Mouse (Mus musculus) megakaryocyte, adult 5-6 weeks (primary cell): ENCODE results near the gene Cdc37. TPM values are rescaled to one million over a fixed set of nuclear protein-coding genes. Genes with fewer than 3 reads are reported as not detected.
"Not testable (repeated sequence)": the region's sequence is repeated elsewhere in the genome, so short reads cannot be mapped to it uniquely, and the experiment has no call there.

Source experiments
- ATAC-seq: 2 replicates; pipeline ENCODE4 v1.8.0; 2016; ENCODE audit warnings: mild to moderate bottlenecking, inconsistent platforms; ENCODE audit not compliant: poor library complexity, severe bottlenecking
- total RNA-seq, 2 experiments: library from RNA; stranded (forward) in 1 of 2; stranded (reverse) in 1 of 2; fragments of 153-499, 151-499 nt in 1 of 2; fragments of 221-1000, 200-1000 nt in 1 of 2; gene quantifications; 2 replicates each; pipeline versions ENCODE4 v1.2.3 to v1.2.4; 2015 to 2017

The Cdc37 gene
- total RNA-seq (2015) (39.6 and 49.0 TPM in 2 replicates), total RNA-seq (2017) (149 and 165 TPM in 2 replicates)

- ATAC-seq: peak; percentile 91
These were observed at the start of gene Cdc37 for GRCm38 (mm10) chr9:21149654-21150419. Cdc37 (minus strand) TSS chr9:21149982.

- ATAC-seq: no peak
These were observed 49.2 kb upstream of the Cdc37 start for GRCm38 (mm10) chr9:21198960-21199359.

- ATAC-seq: no peak
These were observed 48.2 kb upstream of the Cdc37 start for GRCm38 (mm10) chr9:21197981-21198380.

GRCm38 (mm10) chr9:21196521-21197433 is 47.0 kb upstream of the Cdc37 start:
- ATAC-seq: no peak

- ATAC-seq: not testable (repeated sequence)
These were observed 46.1 kb upstream of the Cdc37 start for GRCm38 (mm10) chr9:21195736-21196505.

GRCm38 (mm10) chr9:21194787-21195493 is 45.2 kb upstream of the Cdc37 start:
- ATAC-seq: peak; percentile 83

- no peak for ATAC-seq
These were observed 44.0 kb upstream of the Cdc37 start for GRCm38 (mm10) chr9:21193786-21194185.

GRCm38 (mm10) chr9:21190670-21191069 is 40.9 kb upstream of the Cdc37 start:
- ATAC-seq: no peak

- no peak for ATAC-seq
These were observed 40.1 kb upstream of the Cdc37 start for GRCm38 (mm10) chr9:21189905-21190304.

GRCm38 (mm10) chr9:21185436-21185835 is 35.7 kb upstream of the Cdc37 start:
- no peak for ATAC-seq

- no peak for ATAC-seq
These were observed 35.0 kb upstream of the Cdc37 start for GRCm38 (mm10) chr9:21184733-21185132.

GRCm38 (mm10) chr9:21183905-21184413 is 34.2 kb upstream of the Cdc37 start:
- ATAC-seq: peak; percentile 89

GRCm38 (mm10) chr9:21183421-21183820 is 33.6 kb upstream of the Cdc37 start:
- ATAC-seq: peak; percentile 53

- ATAC-seq: peak; percentile 61
These were observed 31.8 kb upstream of the Cdc37 start for GRCm38 (mm10) chr9:21181421-21182220.

GRCm38 (mm10) chr9:21180841-21181240 is 31.1 kb upstream of the Cdc37 start:
- ATAC-seq: no peak

- ATAC-seq: no peak
These were observed 30.6 kb upstream of the Cdc37 start for GRCm38 (mm10) chr9:21180402-21180801.

- no peak for ATAC-seq
These were observed 22.6 kb upstream of the Cdc37 start for GRCm38 (mm10) chr9:21172364-21172763.

- no peak for ATAC-seq
These were observed 19.4 kb upstream of the Cdc37 start for GRCm38 (mm10) chr9:21169157-21169556.
